Mouse (Mus musculus): ENCODE measurements around the gene Sfrp4. TPM values are rescaled to one million over a fixed set of nuclear protein-coding genes. Genes with fewer than 3 reads are reported as not detected.

The Sfrp4 gene
- polyA plus RNA-seq, 1 experiment = 22.8 TPM

GRCm38 (mm10) chr13:19619216-19619927 is 3.5 kb upstream of the Sfrp4 start, which contains the start of gene Epdr1:
Gene Epdr1 (minus strand): TSS chr13:19619927.
- no peaks in the 10 kb centered on the region for H3K4me1 ChIP-seq (ENCODE audit: control insufficient read depth, insufficient read depth, low read length)
- WGBS = 1% methylated on average over 46 of the region's 46 CpGs
- peak within 1 kb of the TSS; percentile 78 for H3K27ac ChIP-seq (ENCODE audit: control insufficient read depth, insufficient read depth, low read depth, low read length, poor library complexity)
- peak within 1 kb of the TSS; percentile 71 for H3K4me3 ChIP-seq (replicated peaks; ENCODE audit: control insufficient read depth, low read depth, low read length)
- peak; percentile 46; the same call in 1 of the 2 replicates for TF ChIP-seq POLR2A (IDR thresholded peaks at IDR 0.05; ENCODE audit: borderline replicate concordance, control insufficient read depth, low read depth, low read length)
- TF ChIP-seq CTCF (IDR thresholded peaks at IDR 0.05; ENCODE audit: control insufficient read depth, insufficient read depth, low read length) = peak; percentile 47

GRCm38 (mm10) chr13:19623228-19623905 is 463 bp downstream of the Sfrp4 start:
- TF ChIP-seq CTCF (IDR thresholded peaks at IDR 0.05; ENCODE audit: control insufficient read depth, insufficient read depth, low read length) (no peak), POLR2A (IDR thresholded peaks at IDR 0.05; ENCODE audit: borderline replicate concordance, control insufficient read depth, low read depth, low read length) (peak; percentile 20; the same call in 1 of the 2 replicates)
- WGBS = 33% methylated on average over 30 of the region's 30 CpGs
- Histone ChIP-seq H3K4me1 (ENCODE audit: control insufficient read depth, insufficient read depth, low read length) (no peaks in the 10 kb centered on the region; the same call in 1 of the 2 replicates), H3K4me3 (replicated peaks; ENCODE audit: control insufficient read depth, low read depth, low read length) (peak overlapping the region; percentile 23), H3K27ac (ENCODE audit: control insufficient read depth, insufficient read depth, low read depth, low read length, poor library complexity) (no peak overlapping the region; the same call in 1 of the 2 replicates)

GRCm38 (mm10) chr13:19624632-19625320 is 1.9 kb downstream of the Sfrp4 start:
- H3K4me1 ChIP-seq (ENCODE audit: control insufficient read depth, insufficient read depth, low read length) = no peaks in the 10 kb centered on the region; the same call in 1 of the 2 replicates
- TF ChIP-seq CTCF (IDR thresholded peaks at IDR 0.05; ENCODE audit: control insufficient read depth, insufficient read depth, low read length) = no peak
- TF ChIP-seq POLR2A (IDR thresholded peaks at IDR 0.05; ENCODE audit: borderline replicate concordance, control insufficient read depth, low read depth, low read length) = no peak
- 83% methylated on average over 11 of the region's 11 CpGs for WGBS
- no peak overlapping the region for H3K4me3 ChIP-seq (replicated peaks; ENCODE audit: control insufficient read depth, low read depth, low read length)
- H3K27ac ChIP-seq (ENCODE audit: control insufficient read depth, insufficient read depth, low read depth, low read length, poor library complexity) = no peak overlapping the region

- no peaks in the 10 kb centered on the region; the same call in 1 of the 2 replicates for H3K4me1 ChIP-seq (ENCODE audit: control insufficient read depth, insufficient read depth, low read length)
- H3K4me3 ChIP-seq (replicated peaks; ENCODE audit: control insufficient read depth, low read depth, low read length) = no peak overlapping the region
- 75% methylated on average over 1 of the region's 1 CpGs for WGBS
- TF ChIP-seq CTCF (IDR thresholded peaks at IDR 0.05; ENCODE audit: control insufficient read depth, insufficient read depth, low read length) = no peak
- no peak for TF ChIP-seq POLR2A (IDR thresholded peaks at IDR 0.05; ENCODE audit: borderline replicate concordance, control insufficient read depth, low read depth, low read length)
- H3K27ac ChIP-seq (ENCODE audit: control insufficient read depth, insufficient read depth, low read depth, low read length, poor library complexity) = no peak overlapping the region
Observed at GRCm38 (mm10) chr13:19626473-19626872, 3.6 kb downstream of the Sfrp4 start.

- WGBS = 88% methylated on average over 5 of the region's 5 CpGs
Observed at GRCm38 (mm10) chr13:19630768-19631709, 8.1 kb downstream of the Sfrp4 start.

GRCm38 (mm10) chr13:19636131-19636530 is 13.2 kb downstream of the Sfrp4 start:
- Histone ChIP-seq H3K4me1 (ENCODE audit: control insufficient read depth, insufficient read depth, low read length) (no peaks in the 10 kb centered on the region; the same call in 1 of the 2 replicates), H3K27ac (ENCODE audit: control insufficient read depth, insufficient read depth, low read depth, low read length, poor library complexity) (no peak overlapping the region), H3K4me3 (replicated peaks; ENCODE audit: control insufficient read depth, low read depth, low read length) (no peak overlapping the region)
- no peak for TF ChIP-seq POLR2A (IDR thresholded peaks at IDR 0.05; ENCODE audit: borderline replicate concordance, control insufficient read depth, low read depth, low read length)
- TF ChIP-seq CTCF (IDR thresholded peaks at IDR 0.05; ENCODE audit: control insufficient read depth, insufficient read depth, low read length) = no peak
- 33% methylated on average over 4 of the region's 4 CpGs for WGBS

More at GRCm38 (mm10) chr13:19630768-19631709, 8.1 kb downstream of the Sfrp4 start:
- Histone ChIP-seq H3K27ac (ENCODE audit: control insufficient read depth, insufficient read depth, low read depth, low read length, poor library complexity) (no peak overlapping the region), H3K4me3 (replicated peaks; ENCODE audit: control insufficient read depth, low read depth, low read length) (no peak overlapping the region), H3K4me1 (ENCODE audit: control insufficient read depth, insufficient read depth, low read length) (no peaks in the 10 kb centered on the region; the same call in 1 of the 2 replicates)
- TF ChIP-seq POLR2A (IDR thresholded peaks at IDR 0.05; ENCODE audit: borderline replicate concordance, control insufficient read depth, low read depth, low read length) (no peak), CTCF (IDR thresholded peaks at IDR 0.05; ENCODE audit: control insufficient read depth, insufficient read depth, low read length) (no peak)

GRCm38 (mm10) chr13:19640203-19640851 is 17.4 kb downstream of the Sfrp4 start:
- H3K4me3 ChIP-seq (replicated peaks; ENCODE audit: control insufficient read depth, low read depth, low read length) = no peak overlapping the region

More at GRCm38 (mm10) chr13:19640203-19640851, 17.4 kb downstream of the Sfrp4 start:
- Histone ChIP-seq H3K27ac (ENCODE audit: control insufficient read depth, insufficient read depth, low read depth, low read length, poor library complexity) (no peak overlapping the region), H3K4me1 (ENCODE audit: control insufficient read depth, insufficient read depth, low read length) (no peaks in the 10 kb centered on the region; the same call in 1 of the 2 replicates)
- 72% methylated on average over 2 of the region's 2 CpGs for WGBS
- TF ChIP-seq POLR2A (IDR thresholded peaks at IDR 0.05; ENCODE audit: borderline replicate concordance, control insufficient read depth, low read depth, low read length) (no peak), CTCF (IDR thresholded peaks at IDR 0.05; ENCODE audit: control insufficient read depth, insufficient read depth, low read length) (no peak)
